Mouse (Mus musculus): ENCODE data around the gene Abca2.

Gene Abca2

GRCm38 (mm10) chr2:25425481-25425880 lies 3.0 kb upstream of the Abca2 start:
- DNase-seq (ENCODE audit: low spot score) = no peak

- DNase-seq (ENCODE audit: low spot score) = peak; percentile 67
These were observed 1.7 kb upstream of the Abca2 start for GRCm38 (mm10) chr2:25426721-25427191.

- no peak for DNase-seq (ENCODE audit: low spot score)
These were observed 1.2 kb upstream of the Abca2 start for GRCm38 (mm10) chr2:25427256-25427655.

GRCm38 (mm10) chr2:25429435-25430180 lies 1.1 kb downstream of the Abca2 start:
- DNase-seq (ENCODE audit: low spot score) = no peak

- no peak for DNase-seq (ENCODE audit: low spot score)
These were observed 2.1 kb downstream of the Abca2 start for GRCm38 (mm10) chr2:25430395-25431233.

GRCm38 (mm10) chr2:25431308-25431855 lies 2.9 kb downstream of the Abca2 start:
- DNase-seq (ENCODE audit: low spot score) = no peak

GRCm38 (mm10) chr2:25432326-25433098 lies 4.0 kb downstream of the Abca2 start:
- DNase-seq (ENCODE audit: low spot score) = no peak

- no peak for DNase-seq (ENCODE audit: low spot score)
These were observed 4.6 kb downstream of the Abca2 start for GRCm38 (mm10) chr2:25433101-25433500.

- DNase-seq (ENCODE audit: low spot score) = no peak
These were observed 5.8 kb downstream of the Abca2 start for GRCm38 (mm10) chr2:25434292-25434691.

GRCm38 (mm10) chr2:25436286-25436820 lies 7.8 kb downstream of the Abca2 start:
- DNase-seq (ENCODE audit: low spot score) = no peak

- DNase-seq (ENCODE audit: low spot score) = no peak
These were observed 12.6 kb downstream of the Abca2 start for GRCm38 (mm10) chr2:25441067-25441466.

- no peak for DNase-seq (ENCODE audit: low spot score)
These were observed 14.2 kb downstream of the Abca2 start for GRCm38 (mm10) chr2:25442682-25443081.

GRCm38 (mm10) chr2:25450853-25451647 lies 22.5 kb downstream of the Abca2 start:
- DNase-seq (ENCODE audit: low spot score) = peak; percentile 31

GRCm38 (mm10) chr2:25452951-25453350 lies 24.4 kb downstream of the Abca2 start:
- DNase-seq (ENCODE audit: low spot score) = no peak

GRCm38 (mm10) chr2:25456205-25456953 lies 27.9 kb downstream of the Abca2 start, which contains the start of gene Clic3:
Gene Clic3, plus strand, starts transcription at chr2:25456838.
- peak; percentile 85 for DNase-seq (ENCODE audit: low spot score)

GRCm38 (mm10) chr2:25457022-25457896 lies 28.8 kb downstream of the Abca2 start:
- peak; percentile 89 for DNase-seq (ENCODE audit: low spot score)

GRCm38 (mm10) chr2:25458911-25459310 lies 30.4 kb downstream of the Abca2 start:
- peak; percentile 71 for DNase-seq (ENCODE audit: low spot score)

- no peak for DNase-seq (ENCODE audit: low spot score)
These were observed 31.6 kb downstream of the Abca2 start for GRCm38 (mm10) chr2:25460135-25460534.
